Mouse (Mus musculus): ENCODE measurements around the gene Eml1.

Gene Eml1

DNA sequence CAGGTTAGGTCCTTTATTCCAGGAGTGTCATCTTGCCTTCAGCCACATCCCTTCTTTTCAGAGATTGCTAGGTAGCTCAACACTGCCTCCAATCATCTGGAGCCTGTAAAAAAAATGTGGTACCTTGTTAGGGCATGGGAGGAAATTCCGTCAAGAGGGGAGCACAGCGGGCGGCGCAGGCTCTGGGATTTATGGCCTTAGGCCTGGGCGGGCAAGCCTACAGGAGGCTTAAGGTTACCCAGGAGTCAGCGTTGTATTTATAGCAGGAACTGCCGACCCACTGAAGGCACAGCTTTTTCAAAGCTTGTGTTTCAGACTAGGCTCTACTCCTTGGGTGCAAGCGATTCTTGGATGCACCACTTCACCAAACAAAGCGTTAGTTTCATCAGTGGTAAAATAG lies 2.9 kb downstream of the Eml1 start:
- no peak for DNase-seq (ENCODE audit: low spot score in 2 of 2)

DNA sequence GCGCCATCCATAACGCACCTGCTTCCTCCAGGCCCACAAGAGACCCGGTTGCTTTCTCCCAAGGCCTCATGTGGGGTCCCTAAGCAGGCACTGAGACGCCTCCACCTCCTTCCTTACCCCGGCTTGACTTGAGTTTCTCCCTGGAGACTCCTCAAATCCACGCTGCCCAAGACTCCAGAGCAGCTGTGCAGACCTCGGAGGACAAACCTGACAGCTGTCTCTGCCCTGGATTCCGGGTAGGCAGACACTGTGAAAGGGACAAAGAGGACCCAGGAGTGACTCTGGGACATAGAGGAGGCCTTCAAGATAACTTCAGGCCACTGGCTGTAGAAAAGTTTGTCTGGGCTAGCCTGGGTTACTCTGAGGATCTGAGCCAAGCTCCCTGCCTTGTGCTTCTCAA lies 3.9 kb downstream of the Eml1 start:
- DNase-seq (ENCODE audit: low spot score in 2 of 2), result no peak

DNA sequence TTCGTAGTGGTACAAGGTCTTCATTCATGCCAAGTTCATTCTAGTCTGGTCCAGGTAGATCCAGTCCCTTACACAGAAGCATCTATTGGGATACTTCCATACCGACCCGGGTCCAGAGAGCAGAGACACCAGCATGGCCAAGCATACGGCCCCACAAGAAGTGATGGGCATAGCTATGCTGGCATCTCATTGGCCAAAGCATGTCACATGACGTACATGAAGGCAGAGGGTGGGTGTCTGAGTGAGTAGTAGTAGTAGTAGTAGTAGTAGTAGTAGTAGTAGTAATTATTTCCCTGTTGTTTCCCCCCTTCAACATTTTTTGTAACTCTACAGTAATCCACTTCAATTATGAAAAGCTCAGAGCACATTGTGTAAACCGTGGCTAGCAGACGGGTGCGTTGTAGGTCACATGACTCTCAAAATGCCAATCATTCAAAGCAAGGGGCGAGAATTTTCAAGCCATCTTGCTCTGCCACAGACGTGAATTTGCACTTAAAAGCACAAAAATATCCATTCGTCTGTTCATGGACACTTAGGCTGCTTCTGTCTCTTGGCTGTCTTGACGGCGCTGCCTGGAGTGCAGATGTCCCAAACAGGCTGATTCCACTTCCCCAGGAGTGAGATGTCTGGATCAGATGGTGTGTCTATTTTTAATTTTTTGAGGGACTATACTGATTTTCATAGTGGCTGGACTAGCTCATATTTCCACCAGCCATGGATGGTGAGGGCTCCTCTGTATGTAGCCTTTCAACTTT lies 7.8 kb downstream of the Eml1 start:
- no peak for DNase-seq (ENCODE audit: low spot score in 2 of 2)

GRCm38 (mm10) chr12:108386476-108387232 lies 15.9 kb downstream of the Eml1 start:
- no peak for DNase-seq (ENCODE audit: low spot score in 2 of 2)

DNA sequence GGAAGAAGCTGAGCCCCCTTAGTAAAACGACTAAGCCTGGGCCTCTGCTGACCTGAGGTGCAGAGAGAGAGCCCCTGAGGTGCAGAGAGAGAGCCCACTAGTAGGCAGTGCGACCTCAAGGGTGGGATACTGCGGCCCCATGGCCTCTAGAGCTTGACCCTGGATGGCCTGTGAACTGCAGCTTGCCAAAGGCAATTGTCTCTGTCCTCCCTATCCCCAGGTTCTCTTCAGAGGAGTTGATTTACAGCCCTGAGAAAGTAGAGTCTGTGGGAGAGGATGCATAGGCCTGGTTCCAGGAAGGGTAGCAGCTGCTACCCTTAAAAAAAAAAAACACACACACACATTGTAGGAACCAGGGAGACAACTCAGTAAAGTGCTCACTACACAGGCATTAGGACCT lies 19.0 kb downstream of the Eml1 start:
- DNase-seq (ENCODE audit: low spot score in 2 of 2), result no peak

- DNase-seq (ENCODE audit: low spot score in 2 of 2), result no peak
Measured at GRCm38 (mm10) chr12:108392254-108393044, 21.7 kb downstream of the Eml1 start.

DNA sequence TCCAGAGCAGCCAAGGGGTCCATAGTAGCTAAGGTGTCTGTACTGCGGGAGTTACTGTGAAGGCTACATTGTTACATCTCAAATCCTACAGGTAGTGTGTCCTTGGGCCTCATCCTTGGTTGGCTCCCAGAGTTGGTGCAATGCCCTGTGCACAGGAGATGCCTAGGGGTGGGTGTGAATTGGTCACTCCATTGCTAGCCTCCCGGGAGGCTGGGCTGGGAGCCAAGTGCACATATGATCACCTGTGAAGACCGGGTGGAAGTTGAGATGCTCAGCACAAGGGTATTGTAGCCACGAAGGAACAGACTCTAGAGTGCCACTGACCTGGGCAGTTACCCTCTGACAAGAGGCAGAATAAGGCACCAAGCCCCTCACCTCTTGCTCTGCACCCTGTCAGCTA lies 22.3 kb downstream of the Eml1 start:
- DNase-seq (ENCODE audit: low spot score in 2 of 2), result no peak

GRCm38 (mm10) chr12:108393637-108394036 lies 22.9 kb downstream of the Eml1 start:
- no peak for DNase-seq (ENCODE audit: low spot score in 2 of 2)

DNA sequence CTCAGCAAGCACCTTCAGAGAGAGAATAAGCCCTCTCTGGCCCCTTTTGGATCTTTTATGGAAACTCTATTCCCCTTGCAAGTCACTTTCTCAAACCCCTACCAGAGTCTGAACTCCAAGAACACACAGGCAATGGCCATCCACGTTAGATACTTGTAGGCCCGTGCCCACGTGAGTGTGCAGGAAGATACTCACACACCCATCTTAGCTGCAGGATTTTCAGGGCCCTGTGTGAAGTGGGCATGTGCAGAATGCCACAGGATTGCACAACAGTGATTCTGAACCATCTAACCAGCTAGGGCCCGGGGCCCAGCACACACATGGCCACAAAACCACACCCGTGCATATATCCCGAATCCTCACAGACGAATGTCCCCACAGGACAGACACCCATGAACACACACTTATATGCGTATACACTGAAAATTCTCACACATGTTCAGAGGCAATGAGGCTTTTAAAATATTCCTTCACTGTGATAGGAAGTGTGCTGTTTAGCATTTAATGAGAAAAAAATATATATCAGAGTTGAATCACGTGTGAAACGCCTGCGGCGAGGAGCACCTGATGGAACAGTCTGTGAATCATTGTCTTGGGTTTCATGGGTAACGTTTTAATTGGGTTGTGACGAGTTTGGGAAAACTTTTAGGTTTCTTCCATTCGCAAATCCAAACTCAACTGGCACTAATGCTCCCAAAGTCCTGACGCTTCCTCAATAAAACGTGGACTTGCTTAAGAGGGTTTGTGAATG lies 24.0 kb downstream of the Eml1 start:
- DNase-seq (ENCODE audit: low spot score in 2 of 2), result no peak

DNA sequence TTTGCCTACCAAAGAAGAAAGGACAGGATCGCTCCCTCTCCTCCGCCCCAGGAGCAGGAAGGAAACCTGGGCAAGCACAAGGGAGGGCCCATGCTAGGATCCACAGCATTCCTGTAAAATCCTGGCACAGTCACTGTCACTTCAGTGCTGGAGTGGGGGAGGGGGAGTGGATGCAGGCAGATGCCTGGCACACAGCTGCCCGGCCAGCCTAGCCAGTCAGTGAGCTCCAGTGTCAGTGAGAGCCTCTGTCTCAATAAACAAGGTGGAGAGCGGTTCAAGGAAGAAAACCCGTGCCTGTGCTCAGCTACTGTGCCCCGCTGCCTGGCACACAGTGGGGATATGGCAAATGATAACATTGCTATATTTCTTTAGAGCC lies 24.5 kb downstream of the Eml1 start:
- no peak for DNase-seq (ENCODE audit: low spot score in 2 of 2)

GRCm38 (mm10) chr12:108396081-108396947 lies 25.6 kb downstream of the Eml1 start:
- DNase-seq (ENCODE audit: low spot score in 2 of 2), result no peak

GRCm38 (mm10) chr12:108398681-108399080 lies 27.9 kb downstream of the Eml1 start:
- DNase-seq (ENCODE audit: low spot score in 2 of 2), result no peak

GRCm38 (mm10) chr12:108399191-108399590 lies 28.4 kb downstream of the Eml1 start:
- DNase-seq (ENCODE audit: low spot score in 2 of 2), result no peak

- DNase-seq (ENCODE audit: low spot score in 2 of 2), result no peak
Measured at GRCm38 (mm10) chr12:108400951-108401350, 30.2 kb downstream of the Eml1 start.

DNA sequence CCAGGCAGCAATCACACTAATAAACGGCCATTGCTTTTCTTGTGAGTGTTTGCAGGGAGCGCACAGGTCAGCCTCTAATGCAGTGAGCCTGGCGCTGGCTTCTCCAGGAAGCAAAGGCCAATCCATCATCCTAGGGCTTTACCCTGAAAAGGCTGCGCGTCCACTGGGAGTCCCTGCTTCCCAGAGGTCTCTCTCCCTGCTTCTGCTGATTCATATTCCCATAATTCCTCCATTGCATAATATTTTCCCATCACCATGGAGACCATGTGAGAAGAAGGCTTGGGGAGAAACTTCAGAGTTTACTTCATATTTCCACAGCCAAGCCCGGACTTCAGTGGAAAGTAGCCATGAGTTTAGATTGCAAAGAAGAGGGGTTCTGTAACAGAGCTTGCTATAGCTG lies 33.2 kb downstream of the Eml1 start:
- DNase-seq (ENCODE audit: low spot score in 2 of 2), result no peak

DNA sequence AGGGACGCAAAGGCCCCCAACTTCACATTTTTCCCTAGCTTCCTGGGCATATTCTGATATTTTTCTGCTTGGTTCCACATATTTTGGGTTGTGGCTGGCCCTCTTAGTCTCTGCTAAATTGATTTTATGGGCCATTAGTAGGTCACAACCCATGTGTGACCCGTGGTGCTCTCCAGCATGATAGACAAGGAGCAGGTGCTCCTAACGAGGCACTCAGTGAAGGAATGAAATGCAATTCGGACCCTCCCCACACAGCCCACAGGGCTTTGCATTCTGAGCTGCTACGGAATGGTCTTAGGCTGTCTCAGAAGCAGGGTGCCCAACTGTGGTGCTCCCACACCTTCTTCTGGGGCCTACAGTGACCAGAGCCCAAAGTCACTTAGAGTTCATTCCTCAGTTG lies 38.3 kb downstream of the Eml1 start:
- no peak for DNase-seq (ENCODE audit: low spot score in 2 of 2)

- DNase-seq (ENCODE audit: low spot score in 2 of 2), result no peak
Measured at GRCm38 (mm10) chr12:108410416-108411208, 39.9 kb downstream of the Eml1 start.

GRCm38 (mm10) chr12:108414932-108415331 lies 44.2 kb downstream of the Eml1 start:
- DNase-seq (ENCODE audit: low spot score in 2 of 2), result no peak

DNA sequence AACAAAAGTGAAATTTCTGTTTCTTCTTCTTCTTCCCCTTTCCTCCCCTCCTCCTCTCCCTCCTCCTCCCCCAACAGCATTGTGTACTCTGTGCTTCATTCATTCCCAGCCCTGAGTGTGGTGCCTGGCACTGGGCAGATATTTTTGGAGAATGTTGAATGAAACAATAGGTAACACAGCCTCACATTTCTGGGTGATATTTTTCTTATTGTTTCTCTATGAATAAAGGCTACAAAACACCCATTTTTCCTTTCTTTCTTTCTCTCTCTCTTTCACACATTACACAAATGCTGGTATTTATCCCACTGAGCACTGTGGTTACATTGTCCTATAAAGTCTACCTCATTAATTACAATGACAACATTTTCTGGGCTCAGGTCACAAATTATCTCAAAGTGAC lies 48.8 kb downstream of the Eml1 start:
- DNase-seq (ENCODE audit: low spot score in 2 of 2), result no peak

DNA sequence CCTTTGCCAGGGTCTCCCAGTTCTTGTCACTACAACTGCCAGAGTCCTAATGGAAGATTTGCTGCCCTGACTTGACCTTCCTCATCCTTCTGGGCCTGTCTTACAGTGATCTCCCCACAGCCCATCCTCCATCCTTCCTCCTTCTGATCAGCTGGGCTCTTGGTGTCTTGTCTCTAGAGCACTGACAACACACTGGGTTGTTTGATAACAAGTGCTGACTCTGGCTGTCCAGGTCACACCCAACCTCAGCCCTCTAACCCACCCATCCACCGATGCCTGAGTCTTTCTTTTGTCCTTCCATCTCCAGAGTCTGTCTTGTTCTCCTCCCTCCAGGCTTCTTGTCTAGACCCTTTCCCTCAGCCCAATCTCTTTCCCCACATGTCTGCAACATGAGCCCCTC lies 50.7 kb downstream of the Eml1 start:
- no peak for DNase-seq (ENCODE audit: low spot score in 2 of 2)

All from natural killer cell, adult 2 months (primary cell).